Mouse (Mus musculus) adipocyte (in vitro differentiated cells): ENCODE results near the gene Atp6v0b.

Experiments
- DNase-seq: peaks from one replicate; pipeline ENCODE4 v3.0.0-alpha.2; 2016; ENCODE audit warnings: low spot score

Atp6v0b gene

GRCm38 (mm10) chr4:117871787-117872186 lies 15.3 kb downstream of the Atp6v0b start:
- DNase-seq: no peak

GRCm38 (mm10) chr4:117870437-117870836 lies 16.7 kb downstream of the Atp6v0b start:
- no peak for DNase-seq

GRCm38 (mm10) chr4:117869317-117869716 lies 17.8 kb downstream of the Atp6v0b start:
- no peak for DNase-seq

GRCm38 (mm10) chr4:117867823-117868222 lies 19.3 kb downstream of the Atp6v0b start:
- no peak for DNase-seq

GRCm38 (mm10) chr4:117867000-117867399 lies 20.1 kb downstream of the Atp6v0b start:
- DNase-seq: no peak

- DNase-seq: peak; percentile 86
Measured at GRCm38 (mm10) chr4:117866083-117866482, 21.1 kb downstream of the Atp6v0b start.

GRCm38 (mm10) chr4:117862823-117863222 lies 24.3 kb downstream of the Atp6v0b start:
- no peak for DNase-seq

GRCm38 (mm10) chr4:117860570-117860969 lies 26.6 kb downstream of the Atp6v0b start:
- DNase-seq: no peak

GRCm38 (mm10) chr4:117858794-117859193 lies 28.3 kb downstream of the Atp6v0b start:
- peak; percentile 36 for DNase-seq

GRCm38 (mm10) chr4:117855146-117855545 lies 32.0 kb downstream of the Atp6v0b start:
- no peak for DNase-seq

- no peak for DNase-seq
Measured at GRCm38 (mm10) chr4:117852152-117852868, 34.8 kb downstream of the Atp6v0b start.

GRCm38 (mm10) chr4:117850871-117851270 lies 36.3 kb downstream of the Atp6v0b start:
- peak; percentile 76 for DNase-seq

GRCm38 (mm10) chr4:117850176-117850575 lies 37.0 kb downstream of the Atp6v0b start:
- DNase-seq: no peak

GRCm38 (mm10) chr4:117849506-117849905 lies 37.6 kb downstream of the Atp6v0b start:
- no peak for DNase-seq

GRCm38 (mm10) chr4:117849063-117849462 lies 38.1 kb downstream of the Atp6v0b start:
- DNase-seq: no peak

GRCm38 (mm10) chr4:117847011-117847410 lies 40.1 kb downstream of the Atp6v0b start:
- no peak for DNase-seq

- no peak for DNase-seq
Measured at GRCm38 (mm10) chr4:117846261-117846660, 40.9 kb downstream of the Atp6v0b start.

- DNase-seq: no peak
Measured at GRCm38 (mm10) chr4:117845316-117845715, 41.8 kb downstream of the Atp6v0b start.

- DNase-seq: no peak
Measured at GRCm38 (mm10) chr4:117844467-117844866, 42.7 kb downstream of the Atp6v0b start.

- DNase-seq: no peak
Measured at GRCm38 (mm10) chr4:117843101-117843500, 44.0 kb downstream of the Atp6v0b start.

GRCm38 (mm10) chr4:117841566-117841965 lies 45.6 kb downstream of the Atp6v0b start:
- peak; percentile 39 for DNase-seq

- DNase-seq: no peak
Measured at GRCm38 (mm10) chr4:117840821-117841220, 46.3 kb downstream of the Atp6v0b start.

GRCm38 (mm10) chr4:117839366-117839765 lies 47.8 kb downstream of the Atp6v0b start:
- peak; percentile 24 for DNase-seq

GRCm38 (mm10) chr4:117837271-117837670 lies 49.9 kb downstream of the Atp6v0b start:
- DNase-seq: no peak
